Mouse (Mus musculus) spleen, postnatal 0 days (tissue): Measurements from ENCODE around the gene Gm3696. TPM values are rescaled to one million over a fixed set of nuclear protein-coding genes. Genes with fewer than 3 reads are reported as not detected.

ENCODE experiments used
- polyA plus RNA-seq: library from polyadenylated mRNA; unstranded; fragments of >200 nt; fragmentation: Nextera tagmentation; extraction: Ambion mirVana; gene quantifications from 2 replicates; pipeline ENCODE4 v1.2.1, GENCODE M21; 2015

Gm3696 gene
- 0.26 TPM in 1 of 2 replicates, not detected in the other for polyA plus RNA-seq

DNA sequence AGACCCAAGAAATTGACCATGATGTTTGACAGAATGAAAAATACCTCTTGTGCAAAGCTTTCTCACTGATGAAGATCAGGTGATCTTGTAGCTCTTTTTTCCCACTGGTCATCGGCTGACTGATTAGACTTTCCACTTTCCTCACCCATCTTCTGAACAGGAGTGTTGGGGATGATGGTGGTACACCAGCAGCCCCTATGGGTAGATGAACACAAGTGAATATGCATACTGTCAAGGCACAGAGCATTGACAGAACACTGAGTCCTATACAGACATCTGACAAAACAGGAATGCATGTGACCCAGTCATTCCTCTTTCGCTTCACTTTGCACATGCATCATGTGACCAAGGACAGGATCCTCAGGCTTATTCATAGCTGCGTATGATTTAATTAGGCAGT lies at the start of gene Gm3696:
Gm3696 (minus strand) TSS at position 101 of the 400 bp plus-strand sequence.

DNA sequence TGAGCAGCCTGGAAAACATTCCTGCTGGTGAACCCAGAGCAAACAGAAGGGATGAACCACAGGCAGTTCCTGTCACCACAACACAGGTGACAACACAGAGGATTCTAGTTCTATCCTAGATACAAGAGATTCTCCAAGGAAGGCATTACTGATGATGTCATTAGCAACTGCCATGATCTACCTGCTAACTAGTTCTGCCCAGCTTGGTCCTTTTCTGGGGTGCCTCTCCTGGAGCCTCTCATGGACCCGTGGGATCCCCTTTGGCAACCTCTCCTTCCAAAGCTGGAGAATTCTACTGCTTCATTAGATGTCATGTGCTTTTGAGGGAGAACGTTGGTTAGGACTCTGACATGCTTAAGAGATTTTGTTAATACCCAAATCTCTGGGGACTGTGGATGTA lies 24.9 kb upstream of the Gm3696 start, which contains the start of gene Gm6676:
Gm6676 (minus strand) TSS at position 101 of the 400 bp plus-strand sequence.

DNA sequence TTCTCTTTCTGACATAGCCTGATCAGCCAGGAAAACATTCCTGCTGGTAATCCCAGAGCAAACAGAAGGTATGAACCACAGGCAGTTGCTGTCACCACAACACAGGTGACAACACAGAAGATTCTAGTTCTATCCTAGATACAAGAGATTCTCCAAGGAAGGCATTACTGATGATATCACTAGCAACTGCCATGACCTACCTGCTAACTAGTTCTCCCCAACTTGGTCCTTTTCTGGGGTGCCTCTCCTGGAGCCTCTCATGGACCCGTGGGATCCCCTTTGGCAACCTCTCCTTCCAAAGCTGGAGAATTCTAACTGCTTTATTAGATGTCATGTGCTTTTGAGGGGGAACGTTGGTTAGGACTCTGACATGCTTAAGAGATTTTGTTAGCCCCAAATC lies 55.6 kb downstream of the Gm3696 start, which contains the start of gene Gm3685:
Gm3685 (minus strand) TSS at position 101 of the 400 bp plus-strand sequence.

Other genes starting within 250 kb of the Gm3696 start
- gene Gm3667, start 210.7 kb downstream of the Gm3696 start, polyA plus RNA-seq: 0.07 and 0.13 TPM in 2 replicates
- gene Gm6356, start 126.8 kb downstream of the Gm3696 start, polyA plus RNA-seq: not detected in 2 replicates
- 0.19 and 0.27 TPM in 2 replicates for gene Gm10406, start 73.2 kb downstream of the Gm3696 start, polyA plus RNA-seq
- gene Gm3685, start 55.7 kb downstream of the Gm3696 start, polyA plus RNA-seq: 0.13 TPM in 1 of 2 replicates, not detected in the other
- gene Gm6676, start 24.8 kb upstream of the Gm3696 start, polyA plus RNA-seq: not detected in 2 replicates
- gene Gm3512, start 73.9 kb upstream of the Gm3696 start, polyA plus RNA-seq: 0.46 and 0.64 TPM in 2 replicates
- not detected in 2 replicates for gene Gm16434, start 93.9 kb upstream of the Gm3696 start, polyA plus RNA-seq
- not detected in 2 replicates for gene Gm3727, start 164.1 kb upstream of the Gm3696 start, polyA plus RNA-seq
- 0.14 and 0.30 TPM in 2 replicates for gene Gm3739, start 214.4 kb upstream of the Gm3696 start, polyA plus RNA-seq
- gene Gm5797, start 231.8 kb upstream of the Gm3696 start, polyA plus RNA-seq: not detected in 2 replicates